ENCODE assay signal across 16 mouse cellular contexts in genomic region chr12:51871446-51872144, GRCm38 (mm10). TPM values are rescaled to one million over a fixed set of nuclear protein-coding genes. Genes with fewer than 3 reads are reported as not detected.
DNase-seq lines count a peak whose midpoint lies in the region; ATAC-seq and TF ChIP-seq lines count a peak whose summit lies in the region.
"Had no signal": no experiment of that assay in that cellular context is flagged by ENCODE, and none has a peak within 500 bp of the region (broad histone marks: within the 10 kb centered on the region; RNA-seq: fewer than 3 reads in every experiment).

No protein-coding gene starts in this region.

- peak; percentile 57 for DNase-seq in kidney, adult 2 months
- no peak for DNase-seq in kidney, postnatal 14 days
- peak; percentile 82 for DNase-seq in naive thymus-derived CD4-positive, alpha-beta T cell, adult 2 months (ENCODE audit: low read depth)
- no peak for DNase-seq in adrenal gland, postnatal 10 days
- no peak for DNase-seq in layer of hippocampus, postnatal 14 days (ENCODE audit: low spot score in 2 of 2)
- DNase-seq in yolk sac, embryonic 10.5 days (ENCODE audit: low spot score): no peak
- DNase-seq: cerebellum, adult 9-11 months; gastrocnemius, adult 2 months; lung, postnatal 4 days had no signal

- peaks cover 9% of the 10 kb centered on the region for H3K4me1 ChIP-seq in kidney, adult 2 months (ENCODE audit: control insufficient read depth, insufficient read depth, low read length)
- H3K4me1 ChIP-seq in intestine, embryonic 15.5 days (replicated peaks): no peaks in the 10 kb centered on the region

- ATAC-seq in CD4-positive, CD25-positive, alpha-beta regulatory T cell, adult 4 months: peak; percentile 73
- 0 out of 2 replicates have a peak, but pooled peaks have one; percentile 25 for ATAC-seq in intestine, embryonic 15.5 days

- no peak overlapping the region for H3K4me3 ChIP-seq in kidney, adult 2 months (ENCODE audit: insufficient read depth, low read depth, low read length)
- no peak overlapping the region for H3K4me3 ChIP-seq in intestine, embryonic 15.5 days (replicated peaks)
- H3K4me3 ChIP-seq: forebrain, embryonic 10.5 days; gastrocnemius, adult 2 months; heart, embryonic 10.5 days; hindbrain, embryonic 12.5 days; limb, embryonic 13.5 days had no signal

- 68% methylated on average over 11 of the region's 11 CpGs for WGBS in kidney, adult 2 months
- WGBS in intestine, embryonic 15.5 days: 63% methylated on average over 11 of the region's 11 CpGs

- no peak overlapping the region for H3K27ac ChIP-seq in kidney, adult 2 months (ENCODE audit: insufficient read depth, low read depth, low read length)
- H3K27ac ChIP-seq in intestine, embryonic 15.5 days: no peak overlapping the region
- H3K27ac ChIP-seq: forebrain, embryonic 10.5 days; heart, embryonic 10.5 days; hindbrain, embryonic 12.5 days; kidney, postnatal 0 days; limb, embryonic 13.5 days had no signal

- H3K9me3 ChIP-seq in intestine, embryonic 15.5 days: no peaks in the 10 kb centered on the region
- H3K9me3 ChIP-seq: forebrain, embryonic 10.5 days; heart, embryonic 10.5 days; hindbrain, embryonic 12.5 days; limb, embryonic 13.5 days had no signal

- no peak for TF ChIP-seq CTCF in kidney, adult 2 months (conservative IDR thresholded peaks at IDR 0.05; ENCODE audit: insufficient read depth, insufficient read length, low read depth, low read length)

- H3K27me3 ChIP-seq in kidney, adult 2 months (replicated peaks; ENCODE audit: control insufficient read depth, insufficient read depth, low read length): no peaks in the 10 kb centered on the region
- no peaks in the 10 kb centered on the region for H3K27me3 ChIP-seq in intestine, embryonic 15.5 days (replicated peaks)
- H3K27me3 ChIP-seq: limb, embryonic 13.5 days had no signal

- TF ChIP-seq POLR2A in kidney, adult 2 months (IDR thresholded peaks at IDR 0.05; ENCODE audit: low read depth, low read length): no peak

- H3K4me2 ChIP-seq in intestine, embryonic 15.5 days (replicated peaks): no peak overlapping the region
- H3K4me2 ChIP-seq: hindbrain, embryonic 12.5 days; limb, embryonic 13.5 days had no signal

- no peak overlapping the region for H3K9ac ChIP-seq in intestine, embryonic 15.5 days
- H3K9ac ChIP-seq: hindbrain, embryonic 12.5 days; limb, embryonic 13.5 days had no signal

- H3K36me3 ChIP-seq in kidney, adult 2 months (ENCODE audit: control insufficient read depth, insufficient read depth, low read length): no peaks in the 10 kb centered on the region
- no peaks in the 10 kb centered on the region for H3K36me3 ChIP-seq in intestine, embryonic 15.5 days
- H3K36me3 ChIP-seq: hindbrain, embryonic 12.5 days had no signal

RNA-seq across cellular contexts. Expression of gene Hectd1, which starts 42.3 kb away (rescaled TPM):
- polyA plus RNA-seq in kidney, adult 2 months (2012; rRNA removed): 18.2 and 20.6 TPM in 2 replicates
- 10 to 100 TPM; 61.2 to 71.5 TPM for polyA plus RNA-seq in CD4-positive, CD25-positive, alpha-beta regulatory T cell, adult 4 months (2017; shearing (Covaris generic))
- polyA plus RNA-seq in intestine, embryonic 15.5 days (2015; fragmentation: Nextera tagmentation; extraction: Ambion mirVana): 31.1 and 32.2 TPM in 2 replicates
- 10 to 100 TPM; 80.1 to 89.3 TPM for total RNA-seq in adrenal gland, postnatal 10 days (2021)
- total RNA-seq in layer of hippocampus, postnatal 14 days (2021): 10 to 100 TPM; 81.7 to 85.4 TPM

Comparison
In these comparisons a context has a peak if more than half of its experiments do, and no peak if none do; other contexts are left out.
1. DNase-seq: peak in kidney, adult 2 months (single experiment) and naive thymus-derived CD4-positive, alpha-beta T cell, adult 2 months (single experiment); none in kidney, postnatal 14 days (single experiment), adrenal gland, postnatal 10 days (single experiment), layer of hippocampus, postnatal 14 days (0 of 2) and yolk sac, embryonic 10.5 days (single experiment).